Mouse (Mus musculus) G1E (cell line): Measurements from ENCODE around the gene Zfp839.

Experiments used
- CTCF ChIP-seq: IDR thresholded peaks from 2 replicates; pipeline ENCODE4 v1.5.1; 2012; ENCODE audit warnings: low read depth, low read length, inconsistent platforms, mixed read lengths
- GATA1 ChIP-seq: IDR thresholded peaks from 2 replicates; pipeline ENCODE4 v1.6.1; 2012; ENCODE audit warnings: borderline replicate concordance, low read length, inconsistent platforms, mixed read lengths
- TAL1 ChIP-seq: conservative IDR thresholded peaks from 2 replicates; pipeline ENCODE4 v1.6.1; 2012; ENCODE audit warnings: low read depth, low read length, inconsistent platforms, mixed read lengths

DNA sequence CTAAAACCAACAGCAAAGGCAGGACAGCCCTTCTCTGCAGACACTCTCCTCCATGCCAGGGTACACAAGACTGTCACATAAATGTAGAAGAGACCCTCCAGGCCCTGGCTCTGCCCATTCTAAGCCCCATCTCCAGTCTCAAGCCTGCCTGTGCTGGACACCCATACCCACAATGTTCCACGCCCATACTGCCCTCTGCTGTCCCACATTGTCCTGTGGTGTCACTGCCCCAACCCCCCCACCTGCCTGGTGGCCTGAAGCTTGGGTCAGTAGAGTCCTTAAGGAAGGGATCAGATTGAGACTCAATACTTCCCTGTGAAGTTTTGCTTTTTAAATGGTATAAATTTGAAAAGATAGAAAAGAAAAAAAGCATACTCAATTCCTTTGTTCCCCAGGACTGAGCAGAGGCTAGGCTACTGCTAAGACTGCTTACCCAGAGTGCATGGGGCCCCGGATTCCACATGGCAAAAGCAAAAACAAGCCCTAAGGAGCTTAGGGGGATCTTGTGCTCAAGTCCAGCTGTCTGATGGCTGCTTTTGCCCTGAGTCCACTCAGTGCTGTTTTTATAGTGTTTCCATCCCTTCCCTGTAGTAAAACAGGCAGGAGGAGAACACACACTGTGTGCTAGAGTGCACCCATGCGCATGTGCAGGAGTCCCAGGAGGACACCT, 43.6 kb upstream of the Zfp839 start:
- TF ChIP-seq CTCF, result no peak
- TF ChIP-seq TAL1, result no peak
- TF ChIP-seq GATA1, result no peak
